Mouse (Mus musculus) MEL (cell line): ENCODE data around the gene Agbl5.

Source experiments
- BHLHE40 ChIP-seq: IDR thresholded peaks from 2 replicates; pipeline ENCODE4 v1.6.1; 2012; ENCODE audit warnings: low read depth, mild to moderate bottlenecking, inconsistent platforms, low read length, improper control_type of control experiment, borderline replicate concordance
- CHD2 ChIP-seq: IDR thresholded peaks from 2 replicates; pipeline ENCODE4 v1.6.1; 2011; ENCODE audit warnings: low read length, improper control_type of control experiment
- CTCF ChIP-seq, 3 experiments: IDR thresholded peaks in 2 of 3; conservative IDR thresholded peaks in 1 of 3; 2 replicates each; pipeline ENCODE4 v1.5.1; 2011 to 2012; ENCODE audit warnings: low read length in 3 of 3, low read depth in 2 of 3, mild to moderate bottlenecking in 2 of 3, improper control_type of control experiment in 1 of 3, inconsistent platforms in 1 of 3, mixed read lengths in 1 of 3, moderate library complexity in 1 of 3; ENCODE audit not compliant: control insufficient read depth in 1 of 3, insufficient read depth in 1 of 3, poor library complexity in 1 of 3, severe bottlenecking in 1 of 3
- ELF1 ChIP-seq: IDR thresholded peaks from 2 replicates; pipeline ENCODE4 v1.6.1; 2014; ENCODE audit warnings: low read depth, mild to moderate bottlenecking, inconsistent platforms, low read length, improper control_type of control experiment, moderate library complexity
- EP300 ChIP-seq, 2 experiments: IDR thresholded peaks; 2 replicates each; pipeline ENCODE4 v1.6.1; 2011; ENCODE audit warnings: improper control_type of control experiment in 2 of 2, low read length in 2 of 2, low read depth in 1 of 2, mild to moderate bottlenecking in 1 of 2
- GABPA ChIP-seq: IDR thresholded peaks from 2 replicates; pipeline ENCODE4 v1.6.1; 2012; ENCODE audit warnings: low read depth, mild to moderate bottlenecking, inconsistent platforms, low read length, improper control_type of control experiment, moderate library complexity
- GATA1 ChIP-seq: IDR thresholded peaks from 2 replicates; pipeline ENCODE4 v1.6.1; 2011; ENCODE audit warnings: low read depth, low read length, improper control_type of control experiment
- JUND ChIP-seq: IDR thresholded peaks from 2 replicates; pipeline ENCODE4 v1.6.1; 2011; ENCODE audit warnings: low read depth, mild to moderate bottlenecking, improper control_type of control experiment, low read length
- MAX ChIP-seq: IDR thresholded peaks from 2 replicates; pipeline ENCODE4 v1.6.1; 2011; ENCODE audit warnings: low read length, improper control_type of control experiment
- MYC ChIP-seq: IDR thresholded peaks from 2 replicates; pipeline ENCODE4 v1.6.1; 2011; ENCODE audit warnings: low read depth, mild to moderate bottlenecking, low read length, improper control_type of control experiment, moderate library complexity
- POLR2A ChIP-seq, 2 experiments: IDR thresholded peaks; 2 replicates each; pipeline ENCODE4 v1.6.1; 2011 to 2012; ENCODE audit warnings: low read length in 2 of 2, mild to moderate bottlenecking in 2 of 2, control low read depth in 1 of 2, improper control_type of control experiment in 1 of 2, low read depth in 1 of 2, moderate library complexity in 1 of 2; ENCODE audit not compliant: control insufficient read depth in 1 of 2, insufficient read depth in 1 of 2, poor library complexity in 1 of 2
- POLR2AphosphoS5 ChIP-seq: IDR thresholded peaks from 2 replicates; pipeline ENCODE4 v1.6.1; 2012; ENCODE audit warnings: low read depth, borderline replicate concordance, mild to moderate bottlenecking, inconsistent platforms, low read length, moderate library complexity, mixed read lengths

DNA sequence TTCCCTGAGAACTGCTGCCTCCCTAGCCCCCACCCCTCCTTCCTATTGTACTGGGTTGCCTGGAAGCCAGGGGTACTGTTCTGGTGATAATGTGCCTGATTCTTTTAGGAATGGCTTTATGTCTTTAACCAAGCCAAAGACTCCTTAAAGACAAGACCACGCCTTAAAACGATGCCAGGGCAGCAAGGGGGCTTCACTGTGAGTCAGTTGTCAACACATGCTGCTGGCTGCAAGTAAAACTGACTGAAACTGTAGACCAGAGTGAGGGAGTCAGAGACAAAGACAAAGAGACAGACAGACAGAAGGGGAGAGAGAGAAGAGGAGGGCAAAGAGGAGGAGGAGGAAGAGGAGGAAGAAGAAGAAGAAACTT, 38.0 kb upstream of the Agbl5 start:
- no peak for TF ChIP-seq POLR2A (IDR thresholded peaks at IDR 0.05; ENCODE audit: control insufficient read depth in 1 of 2, insufficient read depth in 1 of 2, low read depth in 1 of 2, low read length in 2 of 2, poor library complexity in 1 of 2)
- TF ChIP-seq EP300 (IDR thresholded peaks at IDR 0.05; ENCODE audit: low read depth in 1 of 2, low read length in 2 of 2), result no peak
- TF ChIP-seq CHD2, result no peak
- TF ChIP-seq GATA1, result no peak
- no peak for TF ChIP-seq CTCF (IDR thresholded peaks at IDR 0.05 in 2 of 3, conservative IDR thresholded peaks at IDR 0.05 in 1 of 3; ENCODE audit: control insufficient read depth in 1 of 3, insufficient read depth in 1 of 3, low read depth in 2 of 3, low read length in 3 of 3, poor library complexity in 1 of 3, severe bottlenecking in 1 of 3)
- no peak for TF ChIP-seq POLR2AphosphoS5
- no peak for TF ChIP-seq JUND
- no peak for TF ChIP-seq MAX
- no peak for TF ChIP-seq MYC
- no peak for TF ChIP-seq BHLHE40
- TF ChIP-seq GABPA, result no peak
- no peak for TF ChIP-seq ELF1
